Mouse (Mus musculus): ENCODE data around the gene Efcab6.

DNA sequence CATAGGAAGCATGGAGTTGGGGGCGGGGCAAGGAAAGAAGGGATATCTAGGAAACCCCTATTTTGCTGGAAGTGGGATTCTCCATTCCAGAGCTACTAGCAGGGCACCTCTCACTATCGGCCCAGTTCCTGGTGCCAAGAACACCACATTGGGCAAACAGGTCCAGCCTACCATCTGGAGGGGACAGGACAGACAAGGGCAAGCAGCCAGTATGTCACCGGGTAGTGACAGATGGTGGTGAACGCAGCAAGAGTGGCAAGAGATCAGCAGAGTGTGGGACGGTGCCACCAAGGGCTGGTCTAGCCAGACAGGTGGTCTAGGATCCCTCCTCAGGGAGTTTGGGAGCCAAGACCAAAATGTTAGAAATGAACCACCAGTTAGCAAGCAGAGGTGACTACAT is 28.1 kb downstream of the Efcab6 start:
- TF ChIP-seq POLR2A (IDR thresholded peaks at IDR 0.05; ENCODE audit: low read depth, low read length) (no peak), CTCF (IDR thresholded peaks at IDR 0.05; ENCODE audit: extremely low read depth, insufficient read length, insufficient replicate concordance, low read depth, low read length) (no peak)
